ENCODE assay signal across 20 mouse cellular contexts in the genomic region with DNA sequence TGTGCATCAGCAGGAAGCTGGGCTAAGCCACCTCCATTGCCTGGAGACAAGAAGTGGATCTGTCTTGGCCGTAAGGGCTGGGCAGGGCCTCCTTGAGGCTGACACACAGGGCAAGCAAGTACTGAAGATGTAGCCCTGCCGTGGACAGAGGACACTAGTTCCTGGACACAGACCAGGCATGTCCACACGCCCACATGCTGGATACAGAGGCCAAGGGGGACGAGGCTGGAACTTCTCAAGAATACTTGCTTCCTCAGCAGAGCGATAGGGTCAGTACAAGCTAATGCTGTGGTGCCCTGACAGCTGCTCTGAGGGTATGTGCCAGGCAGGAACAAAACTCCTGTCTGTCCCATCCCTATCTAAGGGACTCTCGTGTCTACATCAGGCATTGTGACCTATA. TPM values are rescaled to one million over a fixed set of nuclear protein-coding genes. Genes with fewer than 3 reads are reported as not detected.
A peak's percentile ranks its signal among the peaks of the same experiment; 100 is the strongest.
DNase-seq lines count a peak whose midpoint lies in the region; ATAC-seq and TF ChIP-seq lines count a peak whose summit lies in the region.
"Had no signal": no experiment of that assay in that cellular context is flagged by ENCODE, and none has a peak within 500 bp of the region (broad histone marks: within the 10 kb centered on the region; RNA-seq: fewer than 3 reads in every experiment).

No protein-coding gene starts in this region.

- no peak for TF ChIP-seq EP300 in stomach, postnatal 0 days (optimal IDR thresholded peaks at IDR 0.05)

- H3K27me3 ChIP-seq in intestine, embryonic 15.5 days (replicated peaks), result no peaks in the 10 kb centered on the region
- H3K27me3 ChIP-seq in intestine, postnatal 0 days (replicated peaks; ENCODE audit: control insufficient read depth, insufficient read depth, low read length), result no peaks in the 10 kb centered on the region
- H3K27me3 ChIP-seq in kidney, embryonic 14.5 days (ENCODE audit: control insufficient read depth, insufficient read depth, low read length), result no peaks in the 10 kb centered on the region
- H3K27me3 ChIP-seq in stomach, postnatal 0 days (ENCODE audit: control insufficient read depth, insufficient read depth, low read length), result no peaks in the 10 kb centered on the region
- H3K27me3 ChIP-seq: CH12.LX; embryonic facial prominence, embryonic 12.5 days; heart, embryonic 13.5 days; hindbrain, embryonic 15.5 days; Patski had no signal

- ATAC-seq in intestine, embryonic 15.5 days, result peak; percentile 20; the same call in 1 of the 2 replicates
- no peak for ATAC-seq in intestine, postnatal 0 days
- ATAC-seq in kidney, embryonic 14.5 days (ENCODE audit: low FRiP score, low TSS enrichment), result no peak
- 0 out of 2 replicates have a peak, but pooled peaks have one; percentile 19 for ATAC-seq in stomach, postnatal 0 days (ENCODE audit: low FRiP score, low TSS enrichment)
- ATAC-seq: forebrain, postnatal 0 days; Patski had no signal

- no peaks in the 10 kb centered on the region for H3K4me1 ChIP-seq in intestine, embryonic 15.5 days (replicated peaks)
- no peaks in the 10 kb centered on the region for H3K4me1 ChIP-seq in intestine, postnatal 0 days (replicated peaks; ENCODE audit: control insufficient read depth, insufficient read depth, low read length)
- no peaks in the 10 kb centered on the region for H3K4me1 ChIP-seq in kidney, embryonic 14.5 days (ENCODE audit: control insufficient read depth, insufficient read depth, low read length)
- no peaks in the 10 kb centered on the region for H3K4me1 ChIP-seq in stomach, postnatal 0 days (replicated peaks; ENCODE audit: control insufficient read depth, insufficient read depth)
- H3K4me1 ChIP-seq: embryonic facial prominence, embryonic 12.5 days; hindbrain, embryonic 15.5 days had no signal

- no peaks in the 10 kb centered on the region for H3K9me3 ChIP-seq in intestine, embryonic 15.5 days
- no peaks in the 10 kb centered on the region for H3K9me3 ChIP-seq in intestine, postnatal 0 days (ENCODE audit: control insufficient read depth)
- no peaks in the 10 kb centered on the region for H3K9me3 ChIP-seq in kidney, embryonic 14.5 days (ENCODE audit: control insufficient read depth, low read length)
- no peaks in the 10 kb centered on the region for H3K9me3 ChIP-seq in stomach, postnatal 0 days (ENCODE audit: control insufficient read depth, low read length)
- H3K9me3 ChIP-seq: embryonic facial prominence, embryonic 12.5 days; heart, embryonic 13.5 days; hindbrain, embryonic 15.5 days had no signal

- WGBS in intestine, embryonic 15.5 days, result 68% methylated on average over 6 of the region's 6 CpGs
- 72% methylated on average over 6 of the region's 6 CpGs for WGBS in intestine, postnatal 0 days
- WGBS in kidney, embryonic 14.5 days, result 84% methylated on average over 6 of the region's 6 CpGs
- WGBS in stomach, postnatal 0 days, result 78% methylated on average over 6 of the region's 6 CpGs

- no peak overlapping the region for H3K4me3 ChIP-seq in intestine, embryonic 15.5 days (replicated peaks)
- no peak overlapping the region for H3K4me3 ChIP-seq in intestine, postnatal 0 days (ENCODE audit: low read depth, low read length)
- no peak overlapping the region for H3K4me3 ChIP-seq in kidney, embryonic 14.5 days (ENCODE audit: low read length)
- no peak overlapping the region for H3K4me3 ChIP-seq in stomach, postnatal 0 days (ENCODE audit: low read depth, low read length)
- H3K4me3 ChIP-seq: embryonic facial prominence, embryonic 12.5 days; heart, embryonic 13.5 days; hindbrain, embryonic 15.5 days had no signal

- no peak overlapping the region for H3K4me2 ChIP-seq in intestine, embryonic 15.5 days (replicated peaks)
- no peak overlapping the region for H3K4me2 ChIP-seq in intestine, postnatal 0 days (replicated peaks; ENCODE audit: low read depth)
- H3K4me2 ChIP-seq in kidney, embryonic 14.5 days (replicated peaks; ENCODE audit: low read depth, low read length), result no peak overlapping the region
- no peak overlapping the region for H3K4me2 ChIP-seq in stomach, postnatal 0 days (replicated peaks; ENCODE audit: low read depth)
- H3K4me2 ChIP-seq: embryonic facial prominence, embryonic 12.5 days; heart, embryonic 13.5 days; hindbrain, embryonic 15.5 days had no signal

- no peak overlapping the region for H3K9ac ChIP-seq in intestine, embryonic 15.5 days
- H3K9ac ChIP-seq in intestine, postnatal 0 days (ENCODE audit: low read depth, low read length), result no peak overlapping the region
- H3K9ac ChIP-seq in kidney, embryonic 14.5 days (ENCODE audit: low read depth, low read length), result no peak overlapping the region
- H3K9ac ChIP-seq in stomach, postnatal 0 days (ENCODE audit: low read length), result no peak overlapping the region
- H3K9ac ChIP-seq: embryonic facial prominence, embryonic 12.5 days; forebrain, postnatal 0 days; heart, embryonic 13.5 days; hindbrain, embryonic 15.5 days had no signal

- H3K27ac ChIP-seq in intestine, embryonic 15.5 days, result no peak overlapping the region
- H3K27ac ChIP-seq in intestine, postnatal 0 days (ENCODE audit: low read depth, low read length), result no peak overlapping the region
- H3K27ac ChIP-seq in kidney, embryonic 14.5 days (ENCODE audit: low read depth, low read length), result no peak overlapping the region
- H3K27ac ChIP-seq in stomach, postnatal 0 days (replicated peaks), result no peak overlapping the region
- H3K27ac ChIP-seq: embryonic facial prominence, embryonic 12.5 days; heart, embryonic 13.5 days; hindbrain, embryonic 15.5 days had no signal

- no peak for TF ChIP-seq CTCF in intestine, postnatal 0 days (IDR thresholded peaks at IDR 0.05; ENCODE audit: low read depth)
- TF ChIP-seq CTCF in stomach, postnatal 0 days (IDR thresholded peaks at IDR 0.05; ENCODE audit: low read depth), result no peak

- peaks cover 37% of the 10 kb centered on the region for H3K36me3 ChIP-seq in intestine, embryonic 15.5 days
- peaks cover 62% of the 10 kb centered on the region for H3K36me3 ChIP-seq in intestine, postnatal 0 days (ENCODE audit: control insufficient read depth, insufficient read depth)
- peaks cover 86% of the 10 kb centered on the region for H3K36me3 ChIP-seq in kidney, embryonic 14.5 days (ENCODE audit: control insufficient read depth, insufficient read depth, low read length)
- H3K36me3 ChIP-seq in stomach, postnatal 0 days (ENCODE audit: control insufficient read depth, insufficient read depth, low read length), result peaks cover 38% of the 10 kb centered on the region

- peak; percentile 31 to 35 for DNase-seq in kidney, adult 8-10 months
- peak; percentile 37 to 63 for DNase-seq in kidney, postnatal 25 days
- DNase-seq in stomach, postnatal 0 days (ENCODE audit: low spot score), result no peak
- no peak for DNase-seq in cerebellum, postnatal 14 days
- DNase-seq: adrenal gland, adult 8-10 months; adrenal gland, postnatal 36 days; cerebellum, adult 2 months; cerebellum, postnatal 10 days; forebrain, postnatal 0 days; gastrocnemius, postnatal 36 days; heart, adult 11 months; heart, postnatal 36 days had no signal

RNA-seq across cellular contexts. Expression of a gene that starts 26.2 kb away (rescaled TPM):
- 76.7 and 81.2 TPM in 2 replicates for polyA plus RNA-seq in intestine, embryonic 15.5 days (2015; fragmentation: Nextera tagmentation; extraction: Ambion mirVana)
- 22.8 and 26.6 TPM in 2 replicates for polyA plus RNA-seq in intestine, postnatal 0 days (2015; fragmentation: Nextera tagmentation; extraction: Ambion mirVana)
- 13.2 and 15.8 TPM in 2 replicates for polyA plus RNA-seq in kidney, embryonic 14.5 days (2014; fragmentation: Nextera tagmentation; extraction: Ambion mirVana)
- polyA plus RNA-seq in stomach, postnatal 0 days (2015; fragmentation: Nextera tagmentation; extraction: Ambion mirVana), result 28.9 and 30.4 TPM in 2 replicates

Comparison
In these comparisons a context has a peak if more than half of its experiments do, and no peak if none do; other contexts are left out.
1. ATAC-seq: peak in intestine, embryonic 15.5 days (single experiment) and stomach, postnatal 0 days (single experiment); none in intestine, postnatal 0 days (single experiment) and kidney, embryonic 14.5 days (single experiment).
2. DNase-seq: peak in kidney, adult 8-10 months (2 of 2) and kidney, postnatal 25 days (2 of 2); none in stomach, postnatal 0 days (single experiment) and cerebellum, postnatal 14 days (0 of 2).